Mouse (Mus musculus) brown adipose tissue, adult 24 weeks (tissue): ENCODE measurements around the gene Wdr41. TPM values are rescaled to one million over a fixed set of nuclear protein-coding genes. Genes with fewer than 3 reads are reported as not detected.

Source experiments
- H3K27ac ChIP-seq: fragments of 200-500 bp; replicated peaks from 2 replicates; pipeline ENCODE4 v1.5.1; 2012; ENCODE audit warnings: low read depth, mild to moderate bottlenecking, low read length
- H3K4me1 ChIP-seq: fragments of 200-500 bp; 2 replicates; pipeline ENCODE4 v1.6.1; 2012; ENCODE audit warnings: low read length, mixed read lengths; ENCODE audit not compliant: control insufficient read depth, insufficient read depth, insufficient read length
- H3K4me3 ChIP-seq: fragments of 200-500 bp; 2 replicates; pipeline ENCODE4 v1.5.1; 2012; ENCODE audit warnings: low read depth, mild to moderate bottlenecking, low read length, moderate library complexity; ENCODE audit not compliant: insufficient read depth
- polyA plus RNA-seq: library from polyadenylated mRNA; stranded (reverse); fragments of >200 nt; gene quantifications from 2 replicates; pipeline ENCODE4 v1.2.4, GENCODE M21; 2012; ENCODE audit not compliant: missing spikeins, insufficient read depth, insufficient read length

Gene Wdr41
- 14.3 and 17.2 TPM in 2 replicates for polyA plus RNA-seq

- peak within 1 kb of the TSS; percentile 70 for H3K4me3 ChIP-seq
Observed at GRCm38 (mm10) chr13:94976219-94977186, at the start of gene Wdr41. Gene Wdr41 (plus strand): TSS chr13:94976344.

GRCm38 (mm10) chr13:94928086-94928485, 48.1 kb upstream of the Wdr41 start:
- H3K4me1 ChIP-seq: no peaks in the 10 kb centered on the region
- H3K27ac ChIP-seq: no peak overlapping the region
- H3K4me3 ChIP-seq: no peak overlapping the region

More at GRCm38 (mm10) chr13:94976219-94977186, at the start of gene Wdr41:
- Histone ChIP-seq H3K4me1 (no peaks in the 10 kb centered on the region), H3K27ac (peak within 1 kb of the TSS; percentile 85)

GRCm38 (mm10) chr13:94938418-94938817, 37.7 kb upstream of the Wdr41 start:
- H3K4me1 ChIP-seq: no peaks in the 10 kb centered on the region
- no peak overlapping the region for H3K4me3 ChIP-seq
- H3K27ac ChIP-seq: no peak overlapping the region

- H3K4me3 ChIP-seq: no peak overlapping the region
- no peak overlapping the region for H3K27ac ChIP-seq
- no peaks in the 10 kb centered on the region for H3K4me1 ChIP-seq
Observed at GRCm38 (mm10) chr13:94940104-94940503, 36.0 kb upstream of the Wdr41 start.

- H3K4me3 ChIP-seq: no peak overlapping the region
- no peaks in the 10 kb centered on the region for H3K4me1 ChIP-seq
- no peak overlapping the region for H3K27ac ChIP-seq
Observed at GRCm38 (mm10) chr13:94941230-94941629, 34.9 kb upstream of the Wdr41 start.

- Histone ChIP-seq H3K27ac (no peak overlapping the region), H3K4me3 (no peak overlapping the region), H3K4me1 (no peaks in the 10 kb centered on the region)
Observed at GRCm38 (mm10) chr13:94955941-94956340, 20.2 kb upstream of the Wdr41 start.

GRCm38 (mm10) chr13:94957965-94958364, 18.2 kb upstream of the Wdr41 start:
- no peak overlapping the region for H3K27ac ChIP-seq
- H3K4me3 ChIP-seq: no peak overlapping the region
- no peaks in the 10 kb centered on the region for H3K4me1 ChIP-seq

- no peaks in the 10 kb centered on the region for H3K4me1 ChIP-seq
- no peak overlapping the region for H3K27ac ChIP-seq
- no peak overlapping the region for H3K4me3 ChIP-seq
Observed at GRCm38 (mm10) chr13:94969992-94970553, 6.1 kb upstream of the Wdr41 start.

- Histone ChIP-seq H3K4me1 (no peaks in the 10 kb centered on the region), H3K4me3 (peak overlapping the region; percentile 52), H3K27ac (no peak overlapping the region)
Observed at GRCm38 (mm10) chr13:94975828-94976218, 321 bp upstream of the Wdr41 start.

- Histone ChIP-seq H3K4me1 (no peaks in the 10 kb centered on the region), H3K4me3 (no peak overlapping the region), H3K27ac (no peak overlapping the region)
Observed at GRCm38 (mm10) chr13:94979081-94979480, 2.9 kb downstream of the Wdr41 start.

- Histone ChIP-seq H3K4me1 (no peaks in the 10 kb centered on the region), H3K4me3 (no peak overlapping the region), H3K27ac (no peak overlapping the region)
Observed at GRCm38 (mm10) chr13:94990516-94990915, 14.4 kb downstream of the Wdr41 start.

- H3K4me3 ChIP-seq: no peak overlapping the region
- H3K4me1 ChIP-seq: no peaks in the 10 kb centered on the region
- no peak overlapping the region for H3K27ac ChIP-seq
Observed at GRCm38 (mm10) chr13:95007281-95007680, 31.1 kb downstream of the Wdr41 start.

- no peaks in the 10 kb centered on the region for H3K4me1 ChIP-seq
- no peak overlapping the region for H3K4me3 ChIP-seq
- no peak overlapping the region for H3K27ac ChIP-seq
Observed at GRCm38 (mm10) chr13:95009261-95009660, 33.1 kb downstream of the Wdr41 start.

- no peak overlapping the region for H3K4me3 ChIP-seq
- H3K27ac ChIP-seq: no peak overlapping the region
Observed at GRCm38 (mm10) chr13:95011546-95012257, 35.6 kb downstream of the Wdr41 start.

GRCm38 (mm10) chr13:95017278-95017677, 41.1 kb downstream of the Wdr41 start:
- Histone ChIP-seq H3K4me1 (no peaks in the 10 kb centered on the region), H3K27ac (no peak overlapping the region), H3K4me3 (no peak overlapping the region)

More at GRCm38 (mm10) chr13:95011546-95012257, 35.6 kb downstream of the Wdr41 start:
- H3K4me1 ChIP-seq: no peaks in the 10 kb centered on the region
